Mouse (Mus musculus): ENCODE results near the gene Tkt.
A peak's percentile ranks its signal among the peaks of the same experiment; 100 is the strongest.
"Not testable (repeated sequence)": the region's sequence is repeated elsewhere in the genome, so short reads cannot be mapped to it uniquely, and the experiment has no call there.

The Tkt gene

DNA sequence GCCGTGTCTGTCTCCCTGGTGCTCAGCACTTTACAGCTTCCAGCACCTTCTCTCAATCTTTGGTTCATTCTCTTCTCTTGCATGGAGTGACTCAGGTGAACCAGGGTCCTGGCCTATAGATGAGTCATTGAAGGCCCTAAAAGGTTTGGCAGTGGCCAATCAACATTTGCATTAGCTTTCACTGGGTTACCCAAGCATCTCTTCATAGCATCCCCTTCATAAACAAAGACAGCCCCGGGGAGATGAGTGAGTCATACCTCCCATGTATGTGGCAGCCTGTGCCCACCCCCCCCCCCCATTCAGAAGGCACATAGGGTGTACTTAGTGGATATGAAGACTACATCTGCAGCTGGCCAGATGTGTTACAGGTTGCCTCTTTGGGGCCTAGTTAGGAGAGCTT lies 8.5 kb downstream of the Tkt start:
- DNase-seq = no peak

DNA sequence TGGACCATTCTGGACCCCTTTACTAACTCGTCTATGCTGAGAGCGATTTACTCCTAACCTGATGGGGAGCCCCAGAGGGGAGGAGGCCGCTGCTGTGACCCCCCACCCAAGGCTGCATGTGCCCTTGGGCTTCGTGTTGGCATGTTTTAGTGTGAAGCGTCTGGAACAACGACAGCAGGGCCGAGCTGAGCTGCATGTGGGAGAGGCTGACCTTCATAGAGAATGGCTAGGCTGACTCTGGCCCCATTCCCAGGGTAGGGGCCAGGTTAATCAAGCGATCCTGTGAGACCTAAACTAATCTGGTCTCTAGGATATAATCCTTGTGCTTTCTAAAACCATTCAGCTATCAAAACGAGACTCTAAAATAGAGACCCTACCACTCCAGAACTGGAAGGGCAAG lies 9.6 kb downstream of the Tkt start:
- DNase-seq = peak; percentile 32

DNA sequence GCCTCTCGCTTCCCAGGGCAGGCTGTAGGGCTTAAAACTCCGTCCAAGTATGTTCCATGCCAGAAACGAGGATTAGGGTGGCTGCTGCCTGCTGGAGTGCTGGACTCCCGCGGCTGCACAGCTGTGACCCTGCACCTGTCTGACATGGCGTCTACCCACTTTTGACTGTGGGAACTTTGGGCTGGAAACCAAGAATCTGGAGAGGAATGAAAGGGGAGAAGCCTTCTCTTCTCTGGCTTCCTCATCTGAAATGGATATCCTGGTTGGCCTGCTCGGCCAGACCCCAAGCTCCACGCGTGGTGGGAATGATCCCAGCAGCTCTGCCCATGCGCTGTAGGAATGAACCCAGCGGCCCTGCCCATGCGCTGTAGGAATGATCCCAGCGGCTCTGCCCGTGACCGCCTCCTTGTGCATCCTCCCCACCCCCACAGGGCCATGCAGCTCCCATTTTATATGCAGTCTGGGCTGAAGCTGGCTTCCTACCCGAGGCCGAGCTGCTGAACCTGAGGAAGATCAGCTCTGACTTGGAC lies 11.2 kb downstream of the Tkt start:
- peak; percentile 78 for DNase-seq

DNA sequence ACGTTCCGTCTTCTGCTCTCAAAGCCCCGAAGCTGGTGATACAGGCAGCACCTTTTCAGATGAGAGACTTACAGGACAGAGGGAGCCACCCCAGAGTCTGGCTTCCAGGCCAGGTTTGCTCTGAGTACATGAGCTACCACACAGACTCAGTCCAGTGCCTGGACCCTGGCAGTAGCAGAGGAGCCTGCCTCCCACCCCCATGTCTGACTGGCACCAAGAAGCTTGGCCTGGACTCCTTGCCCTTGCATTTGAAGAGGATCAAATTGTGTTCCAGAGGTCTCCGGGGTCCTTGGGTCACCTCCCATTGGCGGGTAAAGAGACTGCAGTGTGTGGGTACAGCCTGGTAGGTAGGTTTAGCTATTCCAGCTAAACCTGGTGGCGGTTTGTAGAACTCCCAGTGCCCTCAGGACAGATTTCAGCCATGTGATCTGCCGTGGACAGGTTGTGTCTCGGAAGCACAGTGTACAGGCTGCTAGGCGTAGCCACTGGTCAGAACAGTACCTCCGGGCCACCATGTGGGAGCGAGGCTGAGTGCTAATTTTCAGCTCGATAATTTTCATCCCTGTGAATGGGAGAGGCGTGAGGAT lies 12.7 kb downstream of the Tkt start:
- no peak for DNase-seq

DNA sequence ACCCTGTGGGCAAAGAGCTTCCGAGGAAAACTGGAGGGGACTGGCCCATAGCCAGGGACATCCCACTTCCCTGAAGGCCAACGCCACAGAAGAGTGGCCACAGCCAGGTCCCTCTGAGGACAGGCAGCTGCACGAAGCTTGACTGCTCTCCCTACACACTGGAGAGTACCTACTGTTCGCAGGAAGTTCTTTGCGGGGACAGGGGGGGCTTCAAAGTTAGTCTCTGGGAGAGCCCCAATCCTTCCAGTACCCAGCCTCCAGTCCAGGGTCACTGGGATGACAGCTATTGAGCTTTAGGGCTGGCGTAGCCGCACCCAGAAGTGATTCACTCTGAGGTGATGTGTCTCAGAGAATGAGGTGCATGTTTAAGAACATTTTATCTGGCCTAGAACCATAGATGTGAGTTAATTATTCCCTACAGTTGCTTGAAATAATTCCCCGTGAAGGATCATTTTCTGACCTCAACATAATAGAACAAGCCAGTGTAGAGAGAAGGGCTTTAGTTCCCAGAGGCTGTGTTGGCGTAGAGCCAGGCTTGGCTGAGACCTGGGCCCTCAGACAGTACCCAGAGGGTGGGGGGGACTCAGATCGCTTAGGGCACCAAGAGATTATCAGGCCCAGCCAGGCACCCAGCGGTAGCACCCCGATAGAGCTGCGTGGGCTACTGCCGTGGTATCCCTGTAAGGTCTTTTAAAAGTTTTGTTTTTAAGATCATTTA lies 13.5 kb downstream of the Tkt start:
- DNase-seq = peak; percentile 88

DNA sequence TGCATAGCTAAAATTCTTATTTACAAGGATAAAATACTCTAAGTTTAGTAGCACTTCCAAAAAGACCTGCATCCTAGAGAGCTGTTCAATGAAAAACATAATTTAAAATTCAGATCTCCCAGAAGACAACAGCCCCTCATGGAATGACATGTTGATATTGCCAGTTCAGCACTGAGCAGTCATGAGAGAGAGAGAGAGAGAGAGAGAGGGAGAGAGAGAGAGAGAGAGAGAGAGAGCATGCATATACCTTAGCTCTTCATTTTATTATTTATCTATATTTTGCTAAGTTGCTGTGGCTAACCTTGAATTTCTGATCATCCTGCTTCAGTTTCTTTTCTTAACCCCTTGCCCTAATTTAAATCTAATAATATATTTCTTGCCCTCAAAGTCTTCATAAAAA lies 14.2 kb downstream of the Tkt start:
- DNase-seq = no peak

DNA sequence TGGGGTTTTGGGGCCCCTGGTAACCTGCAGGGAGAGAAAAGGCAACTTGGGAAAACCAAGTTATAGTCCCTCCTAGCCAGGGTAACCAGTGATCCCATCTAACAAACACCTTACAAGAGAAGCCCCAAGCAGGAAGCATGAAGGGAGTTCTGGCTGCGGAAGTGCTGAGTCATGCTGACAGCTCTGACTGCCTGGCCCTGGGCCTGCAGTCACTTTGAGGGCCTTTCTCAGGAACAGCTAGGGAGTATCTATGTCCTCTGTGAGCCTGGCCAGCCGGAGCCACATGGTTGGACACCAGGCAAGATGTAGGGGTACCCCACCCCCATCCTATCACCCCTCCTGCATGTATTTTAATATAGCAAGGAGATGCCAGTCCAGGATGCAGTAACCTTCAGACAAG lies 16.3 kb downstream of the Tkt start:
- peak; percentile 80 for DNase-seq

DNA sequence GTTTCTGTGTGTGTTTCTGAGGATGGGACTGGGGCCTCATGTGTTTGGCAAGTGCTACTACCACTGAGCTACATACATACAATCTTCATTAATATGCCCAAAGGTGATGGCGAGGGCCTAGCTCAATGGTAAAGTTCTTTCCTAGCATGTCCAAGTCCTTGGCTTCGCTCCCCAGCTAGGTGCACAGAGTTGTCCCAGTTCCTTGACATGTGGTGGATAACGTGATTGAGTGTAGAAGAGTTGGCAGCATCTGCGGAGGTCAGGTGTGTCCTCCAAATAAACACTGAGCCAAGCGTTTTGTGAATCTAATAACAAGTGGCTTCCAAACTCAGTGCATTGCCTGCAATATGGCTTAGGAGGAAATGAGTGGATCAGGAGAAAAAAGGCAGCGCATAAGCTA lies 18.2 kb downstream of the Tkt start:
- DNase-seq = no peak

DNA sequence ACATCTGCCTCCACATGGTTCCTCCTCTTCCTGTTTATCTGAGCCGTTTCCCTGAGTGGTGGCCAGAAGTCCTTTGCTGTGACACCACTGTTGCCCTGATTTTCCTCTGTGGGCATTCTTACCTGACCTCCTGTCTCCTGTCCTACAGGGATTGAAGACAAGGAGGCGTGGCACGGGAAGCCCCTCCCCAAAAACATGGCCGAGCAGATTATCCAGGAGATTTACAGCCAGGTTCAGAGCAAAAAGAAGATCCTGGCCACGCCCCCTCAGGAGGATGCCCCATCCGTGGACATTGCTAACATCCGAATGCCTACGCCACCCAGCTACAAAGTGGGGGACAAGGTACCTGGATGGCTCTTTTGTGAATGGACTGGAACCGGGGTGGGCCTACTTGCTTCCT lies 19.9 kb downstream of the Tkt start:
- no peak for DNase-seq

DNA sequence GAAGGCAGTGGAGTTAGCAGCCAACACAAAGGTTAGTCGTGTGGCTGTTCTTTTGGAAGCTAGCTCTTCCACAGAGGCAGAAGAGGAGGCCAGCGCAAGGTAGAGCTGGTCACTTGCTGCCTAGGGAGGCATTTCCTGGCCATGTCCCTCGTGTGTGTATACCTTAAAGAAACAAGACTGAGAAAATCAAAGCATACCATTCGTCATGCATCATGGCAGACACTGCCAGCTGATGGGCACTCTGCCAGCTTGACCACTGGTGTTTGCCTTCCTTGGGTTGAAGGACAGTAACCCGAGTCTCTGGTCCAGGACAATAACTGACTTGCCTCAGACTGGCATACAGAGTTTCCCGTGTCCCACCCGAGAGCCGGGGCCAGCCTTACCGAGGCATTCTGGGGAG lies 22.1 kb downstream of the Tkt start:
- peak; percentile 81 for DNase-seq

DNA sequence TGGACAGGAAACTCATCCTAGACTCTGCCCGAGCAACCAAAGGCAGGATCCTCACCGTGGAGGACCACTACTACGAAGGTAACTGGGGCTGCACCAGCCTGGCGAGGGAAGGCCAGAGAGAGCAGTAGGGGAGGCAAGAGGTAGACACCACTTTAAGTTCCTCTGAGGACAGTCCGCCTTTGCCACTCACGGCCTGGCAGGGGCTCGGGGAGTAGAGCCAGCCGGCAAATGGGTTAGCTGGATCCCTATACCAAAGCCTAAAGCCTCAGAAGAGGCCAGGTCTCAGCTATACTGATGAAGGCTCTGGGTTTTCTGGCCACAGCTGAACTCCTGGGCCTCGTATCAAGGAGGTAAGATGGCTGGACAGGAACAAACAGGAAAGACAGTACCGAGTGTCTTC lies 24.1 kb downstream of the Tkt start:
- DNase-seq = no peak

DNA sequence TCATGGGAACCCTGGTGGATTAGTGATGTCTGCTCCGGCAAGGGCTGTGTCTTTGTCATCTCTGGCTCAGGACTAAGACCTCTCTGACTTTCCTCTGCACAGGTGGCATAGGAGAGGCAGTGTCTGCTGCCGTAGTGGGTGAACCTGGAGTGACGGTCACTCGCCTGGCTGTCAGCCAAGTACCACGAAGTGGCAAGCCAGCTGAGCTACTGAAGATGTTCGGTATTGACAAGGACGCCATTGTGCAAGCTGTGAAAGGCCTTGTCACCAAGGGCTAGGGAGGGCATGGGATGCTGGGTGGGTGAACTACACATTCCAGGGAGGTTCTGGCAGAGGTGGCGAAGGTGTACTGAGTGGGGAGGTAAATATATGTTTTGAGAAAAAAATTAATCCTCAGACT lies 25.1 kb downstream of the Tkt start:
- peak; percentile 41 for DNase-seq

DNA sequence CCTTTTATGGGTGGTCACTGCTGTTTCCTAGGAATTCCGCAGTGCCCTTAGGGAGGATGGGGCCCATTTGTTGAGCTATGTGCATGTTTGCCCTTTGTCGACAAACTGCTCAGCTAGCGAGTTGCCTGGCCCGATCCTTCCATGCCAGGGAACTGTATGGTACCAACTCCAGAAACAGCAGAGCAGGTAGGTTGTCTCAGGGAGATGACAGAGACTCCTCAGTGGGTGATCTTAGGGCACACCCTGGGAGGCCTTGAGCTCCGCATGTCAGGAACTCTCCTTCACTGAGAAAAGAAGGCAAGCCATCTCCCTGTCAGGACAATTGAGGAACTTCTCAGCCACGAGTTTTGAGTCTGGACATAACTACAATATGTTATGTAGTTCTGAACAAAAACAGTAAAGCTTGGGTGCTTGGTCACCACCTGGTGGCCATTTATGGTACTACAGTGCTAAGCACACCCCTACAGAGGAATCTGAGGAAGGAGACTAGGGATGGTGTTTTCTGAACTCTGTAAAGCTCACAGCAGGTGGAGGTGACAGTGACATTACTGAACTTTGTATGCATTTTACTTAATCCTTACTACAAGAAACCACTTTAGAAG lies 25.9 kb downstream of the Tkt start:
- DNase-seq = peak; percentile 88

DNA sequence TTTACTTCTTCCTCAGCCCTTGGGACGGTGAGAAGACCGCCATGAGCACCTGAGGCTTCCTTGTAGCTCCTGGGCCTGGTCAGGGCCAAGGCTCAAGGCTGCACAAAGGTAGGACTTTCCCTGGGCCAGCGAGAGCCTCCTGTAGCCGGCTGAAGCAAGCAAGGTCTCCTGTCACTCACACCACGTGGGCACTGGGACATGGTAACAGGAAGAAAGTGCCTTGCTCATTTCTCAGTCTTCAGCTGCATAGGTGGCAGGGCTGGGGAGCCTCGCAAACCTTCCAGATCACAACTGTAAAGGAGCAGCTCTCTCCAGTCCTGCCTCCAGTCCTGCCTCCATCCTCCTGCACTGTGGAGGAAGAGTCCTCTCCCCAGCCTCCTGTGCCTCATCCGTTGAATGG lies 27.6 kb downstream of the Tkt start:
- DNase-seq = peak; percentile 16

DNA sequence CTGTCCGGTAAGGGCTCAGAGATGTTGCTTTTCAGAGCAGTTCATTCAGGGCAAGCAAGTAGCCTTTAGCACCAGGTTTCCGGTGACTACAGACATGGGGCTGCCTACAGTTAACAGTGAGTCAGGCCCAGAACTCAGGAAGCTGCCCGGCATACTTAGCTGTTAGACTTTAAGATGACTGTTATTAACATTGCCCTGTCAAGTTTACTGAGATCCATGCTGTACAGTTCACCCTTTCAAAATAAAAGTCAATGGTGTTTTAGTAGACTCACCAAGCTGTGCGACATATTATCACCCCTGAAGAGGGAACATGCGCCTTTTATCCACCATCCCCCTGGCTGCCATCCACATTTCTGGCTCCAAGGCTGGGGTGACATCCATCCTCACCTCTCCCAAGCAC lies 28.1 kb downstream of the Tkt start:
- DNase-seq = no peak

DNA sequence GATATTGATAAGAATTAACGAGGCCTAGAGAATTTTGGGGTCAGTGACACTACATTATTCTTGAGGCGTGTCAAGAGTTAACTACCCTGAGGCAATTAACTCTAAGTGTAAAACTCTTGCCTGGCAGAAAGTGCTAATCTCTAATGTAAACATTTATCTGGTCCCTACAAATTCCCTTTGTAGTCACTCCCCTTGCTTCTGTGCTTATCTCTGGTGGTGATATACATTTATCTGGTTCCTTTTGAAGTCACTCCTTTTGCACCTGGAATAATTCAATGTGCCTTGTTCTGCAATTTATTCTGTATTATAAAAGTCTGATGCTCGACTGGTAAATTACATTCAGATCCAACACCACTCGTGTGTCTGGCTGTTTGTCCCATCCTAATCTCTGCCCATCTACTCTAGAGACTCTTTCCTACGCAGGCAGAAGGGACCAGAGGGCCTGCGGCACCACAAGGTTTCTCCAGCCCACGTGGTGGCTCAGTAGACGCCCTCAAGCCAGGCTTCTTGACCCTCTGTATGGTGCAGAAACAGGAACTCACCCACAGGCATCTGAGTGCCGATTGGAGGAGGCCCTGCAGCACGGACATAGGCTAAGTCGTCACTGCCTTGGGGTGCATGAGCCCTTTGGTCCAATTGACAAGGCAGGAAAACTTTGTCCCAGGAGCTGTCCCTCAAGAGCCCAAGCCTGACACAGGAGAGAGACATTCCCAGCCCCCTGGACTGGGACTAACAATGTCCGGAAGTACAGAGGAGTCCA lies 29.3 kb downstream of the Tkt start:
- not testable (repeated sequence) for DNase-seq

DNA sequence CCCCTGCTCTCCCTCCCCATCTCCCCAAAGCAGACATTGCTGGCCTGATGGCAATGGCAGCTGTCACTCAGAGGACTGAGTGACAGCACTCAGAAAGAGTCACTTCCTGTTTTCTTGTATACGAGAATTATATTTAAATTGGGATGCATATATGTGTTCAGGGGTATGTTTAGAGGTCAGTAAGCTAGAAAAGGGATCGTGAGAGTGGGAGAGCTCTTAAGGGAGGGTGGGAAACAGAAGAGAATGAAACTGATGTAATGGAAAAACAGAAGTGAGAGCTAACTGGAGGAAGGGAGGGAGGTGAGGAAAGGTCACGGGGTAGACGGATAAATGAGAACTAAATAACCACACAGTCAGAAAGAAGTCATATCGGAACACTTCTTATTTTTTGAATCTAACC lies 31.0 kb downstream of the Tkt start:
- DNase-seq = no peak

DNA sequence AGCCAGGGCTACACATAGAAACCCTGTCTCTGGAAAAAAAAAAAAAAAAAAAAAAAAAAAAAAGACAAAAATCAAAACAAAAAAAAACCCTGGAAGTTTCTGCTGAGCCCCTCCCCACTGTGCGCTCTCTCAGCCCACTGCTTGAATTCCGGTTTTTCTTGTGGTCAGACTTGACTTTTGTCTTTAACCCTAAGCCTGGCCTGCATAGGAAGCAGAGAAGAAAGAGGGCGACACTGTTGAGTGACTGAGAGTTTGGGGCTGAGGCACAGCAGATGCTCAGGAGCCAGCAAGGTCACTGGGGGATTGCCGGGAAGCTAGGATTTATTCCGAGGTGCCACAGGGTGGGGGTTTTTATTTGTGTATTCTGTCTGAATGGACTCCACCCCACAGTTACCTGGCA lies 31.7 kb downstream of the Tkt start:
- peak; percentile 9 for DNase-seq

DNA sequence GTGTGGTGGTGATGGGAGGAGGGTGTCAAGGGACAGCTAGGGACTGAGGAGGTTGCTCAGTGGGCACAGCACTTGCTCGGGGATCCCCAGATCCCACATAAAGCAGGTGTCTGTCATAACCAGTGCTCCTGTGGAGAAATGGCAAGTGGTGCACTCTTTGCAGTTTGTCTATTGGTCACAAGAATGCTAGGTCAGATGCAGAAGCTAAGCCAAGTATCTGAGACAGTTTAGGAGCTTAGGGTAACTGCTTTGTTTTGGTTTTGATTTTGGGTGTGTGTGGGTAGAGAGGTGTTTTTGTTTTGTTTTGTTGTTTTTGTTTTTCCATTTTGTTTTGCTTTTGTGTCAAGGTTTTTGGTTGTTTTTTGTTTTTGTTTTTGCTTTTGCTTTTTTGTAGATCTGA lies 33.1 kb downstream of the Tkt start:
- DNase-seq = no peak

DNA sequence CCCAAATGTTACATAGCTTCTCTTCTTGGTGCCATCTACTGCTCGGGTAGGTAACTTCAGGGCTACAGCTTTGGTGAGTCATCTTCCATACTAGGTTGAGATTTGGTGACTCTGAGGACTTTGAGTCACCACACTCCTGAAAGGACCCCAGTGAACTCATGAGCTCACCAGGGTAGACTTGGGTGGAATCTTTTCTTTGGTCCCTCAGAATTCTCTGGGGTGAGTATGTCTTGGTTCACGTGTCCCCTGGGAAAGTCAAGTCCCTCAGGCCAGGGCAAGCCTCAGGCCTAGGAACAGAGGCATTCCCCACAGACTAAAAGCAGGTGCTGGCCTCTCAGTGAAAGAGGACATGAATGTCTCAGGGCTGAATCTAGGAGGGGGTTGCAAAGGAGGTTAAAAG lies 35.9 kb downstream of the Tkt start:
- no peak for DNase-seq

DNA sequence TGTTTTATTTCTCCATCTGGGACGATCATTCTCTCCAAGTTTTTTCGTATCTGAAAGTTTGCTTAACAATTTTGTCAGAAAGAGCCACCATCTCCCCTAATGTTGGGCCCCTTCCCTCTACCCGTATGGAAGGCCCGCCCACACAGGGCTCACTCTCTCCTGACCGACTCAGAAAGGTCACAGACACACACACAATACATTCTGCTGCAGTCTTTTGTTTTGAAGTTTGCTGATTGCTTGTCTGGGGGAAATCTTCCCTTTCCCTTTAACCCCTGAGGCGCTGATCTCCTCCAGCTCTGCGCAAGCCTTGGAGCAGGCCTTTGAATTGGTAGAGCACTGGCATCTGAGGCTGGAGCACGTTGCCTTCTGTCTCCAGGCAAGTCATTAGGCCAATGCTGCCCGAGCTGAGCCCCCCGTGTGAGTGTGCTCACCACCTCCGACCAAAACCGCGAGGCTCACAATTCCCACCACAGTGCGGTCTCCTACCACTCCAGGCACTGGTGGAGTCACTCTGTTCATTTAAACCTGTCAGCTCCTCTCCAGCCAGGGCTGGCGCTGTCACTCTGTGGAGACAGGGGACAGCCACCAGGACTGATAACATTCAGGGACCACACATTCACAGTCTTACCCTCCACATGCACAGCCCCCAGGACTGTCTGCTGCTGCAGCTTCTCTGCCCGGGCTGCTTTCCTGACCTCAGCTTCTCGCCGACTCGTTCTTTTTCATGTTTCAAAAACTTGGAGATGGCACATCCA lies 36.5 kb downstream of the Tkt start:
- no peak for DNase-seq

DNA sequence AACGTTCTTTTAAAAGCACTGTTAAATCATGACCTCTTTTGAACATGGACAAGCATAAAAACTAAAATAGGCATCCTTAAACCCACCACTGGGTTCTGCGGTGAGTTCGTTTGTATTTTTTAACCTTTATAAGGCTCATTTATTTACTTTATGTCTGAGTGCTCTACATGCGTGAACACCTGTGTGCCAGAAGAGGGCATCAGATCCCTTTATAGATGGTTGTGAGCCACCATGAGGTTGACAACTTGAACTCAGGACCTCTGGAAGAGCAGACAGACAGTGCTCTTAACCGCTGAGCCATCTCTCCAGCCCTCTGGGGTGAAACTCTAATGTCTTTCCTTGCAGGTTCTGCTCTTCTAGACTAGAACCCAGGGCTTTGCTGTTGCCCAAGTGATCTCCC lies 37.2 kb downstream of the Tkt start:
- no peak for DNase-seq

Measured in kidney, postnatal 10 days (tissue).